Mouse (Mus musculus): ENCODE results near the gene Yrdc. TPM values are rescaled to one million over a fixed set of nuclear protein-coding genes. Genes with fewer than 3 reads are reported as not detected.

Gene Yrdc
- total RNA-seq, 1 experiment from 2014 or later = 33.4 TPM

Other genes with a start within 250 kb of the Yrdc start
- not detected in 2 replicates for gene 3100002H09Rik, start 239.9 kb upstream of the Yrdc start, total RNA-seq (2017)
- gene Pou3f1, start 193.9 kb upstream of the Yrdc start, total RNA-seq (2017) = not detected in 2 replicates
- gene Utp11, start 157.1 kb upstream of the Yrdc start, total RNA-seq (2017) = 86.8 and 98.8 TPM in 2 replicates
- gene Fhl3, start 150.0 kb upstream of the Yrdc start, total RNA-seq (2017) = 4.1 and 5.3 TPM in 2 replicates
- 162 and 189 TPM in 2 replicates for gene Sf3a3, start 135.9 kb upstream of the Yrdc start, total RNA-seq (2017)
- gene Inpp5b, start 108.8 kb upstream of the Yrdc start, total RNA-seq (2017) = 32.2 and 50.2 TPM in 2 replicates
- gene Mtf1, start 48.6 kb upstream of the Yrdc start, total RNA-seq (2017) = 26.1 and 35.9 TPM in 2 replicates
- gene 1110065P20Rik, start 517 bp downstream of the Yrdc start, total RNA-seq (2017) = 2.9 and 7.0 TPM in 2 replicates
- 0.55 TPM in 1 of 2 replicates, not detected in the other for gene Maneal, start 11.5 kb downstream of the Yrdc start, total RNA-seq (2017)
- gene Epha10, start 30.2 kb downstream of the Yrdc start, total RNA-seq (2017) = not detected in 2 replicates
- gene 9930104L06Rik, start 86.4 kb downstream of the Yrdc start, total RNA-seq (2017) = 12.0 and 14.3 TPM in 2 replicates
- 108 and 117 TPM in 2 replicates for gene Cdca8, start 88.6 kb downstream of the Yrdc start, total RNA-seq (2017)
- gene Rspo1, start 135.8 kb downstream of the Yrdc start, total RNA-seq (2017) = 2.4 TPM in 1 of 2 replicates, not detected in the other
- gene Gnl2, start 165.9 kb downstream of the Yrdc start, total RNA-seq (2017) = 182 and 228 TPM in 2 replicates
- not detected in 2 replicates for gene Dnali1, start 215.0 kb downstream of the Yrdc start, total RNA-seq (2017)
- gene Snip1, start 216.0 kb downstream of the Yrdc start, total RNA-seq (2017) = 22.0 and 27.8 TPM in 2 replicates
- 43.8 and 44.0 TPM in 2 replicates for gene Meaf6, start 234.5 kb downstream of the Yrdc start, total RNA-seq (2017)